Mouse (Mus musculus): ENCODE results near the gene Ablim2. TPM values are rescaled to one million over a fixed set of nuclear protein-coding genes. Genes with fewer than 3 reads are reported as not detected.

Ablim2 gene
- polyA plus RNA-seq, 1 experiment from 2014 or later: 6.6 TPM

GRCm38 (mm10) chr5:35827075-35827474 lies 69.4 kb downstream of the Ablim2 start:
- no peak; the same call in 1 of the 2 replicates for ATAC-seq
- 0 out of 2 replicates have a peak, but pooled peaks cover 5% of the 10 kb centered on the region for H3K27me3 ChIP-seq
- H3K4me1 ChIP-seq (replicated peaks): peaks cover 6% of the 10 kb centered on the region; the same call in 1 of the 2 replicates
- no peak overlapping the region for H3K4me2 ChIP-seq (replicated peaks)
- H3K4me3 ChIP-seq (replicated peaks): no peak overlapping the region
- H3K9me3 ChIP-seq: no peaks in the 10 kb centered on the region
- no peaks in the 10 kb centered on the region for H3K36me3 ChIP-seq
- H3K9ac ChIP-seq (replicated peaks): no peak overlapping the region
- no peak overlapping the region for H3K27ac ChIP-seq
- 44% methylated on average over 14 of the region's 14 CpGs for WGBS

GRCm38 (mm10) chr5:35827856-35828255 lies 70.2 kb downstream of the Ablim2 start:
- Histone ChIP-seq H3K9ac (replicated peaks) (no peak overlapping the region), H3K4me1 (replicated peaks) (peaks cover 6% of the 10 kb centered on the region; the same call in 1 of the 2 replicates), H3K4me2 (replicated peaks) (no peak overlapping the region), H3K36me3 (no peaks in the 10 kb centered on the region), H3K4me3 (replicated peaks) (no peak overlapping the region), H3K27ac (no peak overlapping the region), H3K27me3 (0 out of 2 replicates have a peak, but pooled peaks cover 5% of the 10 kb centered on the region), H3K9me3 (no peaks in the 10 kb centered on the region)
- no peak for ATAC-seq
- 84% methylated on average over 5 of the region's 5 CpGs for WGBS

GRCm38 (mm10) chr5:35830101-35830500 lies 72.4 kb downstream of the Ablim2 start:
- no peak overlapping the region for H3K27ac ChIP-seq
- no peak overlapping the region for H3K4me2 ChIP-seq (replicated peaks)
- WGBS: 86% methylated on average over 3 of the region's 3 CpGs
- no peak overlapping the region for H3K9ac ChIP-seq (replicated peaks)
- peaks cover 6% of the 10 kb centered on the region; the same call in 1 of the 2 replicates for H3K4me1 ChIP-seq (replicated peaks)
- 0 out of 2 replicates have a peak, but pooled peaks cover 5% of the 10 kb centered on the region for H3K27me3 ChIP-seq
- H3K9me3 ChIP-seq: no peaks in the 10 kb centered on the region
- no peak for ATAC-seq
- no peaks in the 10 kb centered on the region for H3K36me3 ChIP-seq
- H3K4me3 ChIP-seq (replicated peaks): no peak overlapping the region

- 0 out of 2 replicates have a peak, but pooled peaks cover 4% of the 10 kb centered on the region for H3K4me1 ChIP-seq (replicated peaks)
- no peak overlapping the region for H3K27ac ChIP-seq
- no peaks in the 10 kb centered on the region for H3K27me3 ChIP-seq
- WGBS: 88% methylated on average over 4 of the region's 4 CpGs
- no peak overlapping the region for H3K4me3 ChIP-seq (replicated peaks)
- no peak overlapping the region for H3K4me2 ChIP-seq (replicated peaks)
- H3K9me3 ChIP-seq: no peaks in the 10 kb centered on the region
- no peaks in the 10 kb centered on the region for H3K36me3 ChIP-seq
- H3K9ac ChIP-seq (replicated peaks): no peak overlapping the region
- ATAC-seq: no peak
These were observed 76.2 kb downstream of the Ablim2 start for GRCm38 (mm10) chr5:35833881-35834280.

- H3K4me3 ChIP-seq (replicated peaks): no peak overlapping the region
- no peaks in the 10 kb centered on the region for H3K9me3 ChIP-seq
- H3K4me2 ChIP-seq (replicated peaks): no peak overlapping the region
- ATAC-seq: no peak
- no peaks in the 10 kb centered on the region for H3K36me3 ChIP-seq
- H3K4me1 ChIP-seq (replicated peaks): 0 out of 2 replicates have a peak, but pooled peaks cover 4% of the 10 kb centered on the region
- 94% methylated on average over 15 of the region's 15 CpGs for WGBS
- no peaks in the 10 kb centered on the region for H3K27me3 ChIP-seq
- H3K27ac ChIP-seq: no peak overlapping the region
- no peak overlapping the region for H3K9ac ChIP-seq (replicated peaks)
These were observed 79.3 kb downstream of the Ablim2 start for GRCm38 (mm10) chr5:35836992-35837391.

GRCm38 (mm10) chr5:35839262-35839661 lies 81.6 kb downstream of the Ablim2 start:
- Histone ChIP-seq H3K4me3 (replicated peaks) (no peak overlapping the region), H3K27ac (no peak overlapping the region), H3K27me3 (no peaks in the 10 kb centered on the region), H3K36me3 (no peaks in the 10 kb centered on the region), H3K4me1 (replicated peaks) (0 out of 2 replicates have a peak, but pooled peaks cover 4% of the 10 kb centered on the region), H3K4me2 (replicated peaks) (no peak overlapping the region), H3K9ac (replicated peaks) (no peak overlapping the region), H3K9me3 (no peaks in the 10 kb centered on the region)
- WGBS: 67% methylated on average over 2 of the region's 2 CpGs
- ATAC-seq: no peak

- H3K27me3 ChIP-seq: no peaks in the 10 kb centered on the region
- no peaks in the 10 kb centered on the region for H3K9me3 ChIP-seq
- WGBS: 36% methylated on average over 5 of the region's 5 CpGs
- H3K4me1 ChIP-seq (replicated peaks): peaks cover 11% of the 10 kb centered on the region
- no peak overlapping the region for H3K4me3 ChIP-seq (replicated peaks)
- no peak overlapping the region for H3K9ac ChIP-seq (replicated peaks)
- no peak overlapping the region for H3K4me2 ChIP-seq (replicated peaks)
- no peaks in the 10 kb centered on the region for H3K36me3 ChIP-seq
- H3K27ac ChIP-seq: no peak overlapping the region
- ATAC-seq: no peak
These were observed 93.8 kb downstream of the Ablim2 start for GRCm38 (mm10) chr5:35851485-35851884.

GRCm38 (mm10) chr5:35853463-35853862 lies 95.8 kb downstream of the Ablim2 start:
- Histone ChIP-seq H3K4me3 (replicated peaks) (no peak overlapping the region), H3K4me2 (replicated peaks) (no peak overlapping the region), H3K9ac (replicated peaks) (no peak overlapping the region), H3K27ac (no peak overlapping the region), H3K36me3 (no peaks in the 10 kb centered on the region), H3K9me3 (no peaks in the 10 kb centered on the region), H3K27me3 (no peaks in the 10 kb centered on the region), H3K4me1 (replicated peaks) (peaks cover 11% of the 10 kb centered on the region)
- WGBS: 98% methylated on average over 4 of the region's 4 CpGs
- ATAC-seq: no peak

GRCm38 (mm10) chr5:35856245-35856644 lies 98.6 kb downstream of the Ablim2 start:
- 49% methylated on average over 3 of the region's 3 CpGs for WGBS

GRCm38 (mm10) chr5:35858069-35858468 lies 100.4 kb downstream of the Ablim2 start:
- no peak overlapping the region for H3K9ac ChIP-seq (replicated peaks)
- peak; percentile 61; the same call in 1 of the 2 replicates for ATAC-seq
- H3K4me3 ChIP-seq (replicated peaks): no peak overlapping the region
- H3K4me2 ChIP-seq (replicated peaks): no peak overlapping the region
- H3K4me1 ChIP-seq (replicated peaks): no peaks in the 10 kb centered on the region
- no peaks in the 10 kb centered on the region for H3K27me3 ChIP-seq
- H3K9me3 ChIP-seq: no peaks in the 10 kb centered on the region
- no peaks in the 10 kb centered on the region for H3K36me3 ChIP-seq
- H3K27ac ChIP-seq: no peak overlapping the region
- 21% methylated on average over 6 of the region's 6 CpGs for WGBS

More at GRCm38 (mm10) chr5:35856245-35856644, 98.6 kb downstream of the Ablim2 start:
- H3K4me1 ChIP-seq (replicated peaks): peaks cover 5% of the 10 kb centered on the region
- H3K27me3 ChIP-seq: no peaks in the 10 kb centered on the region
- no peak for ATAC-seq
- no peak overlapping the region for H3K4me3 ChIP-seq (replicated peaks)
- no peaks in the 10 kb centered on the region for H3K36me3 ChIP-seq
- H3K9me3 ChIP-seq: no peaks in the 10 kb centered on the region
- H3K4me2 ChIP-seq (replicated peaks): no peak overlapping the region
- no peak overlapping the region for H3K27ac ChIP-seq
- no peak overlapping the region for H3K9ac ChIP-seq (replicated peaks)

GRCm38 (mm10) chr5:35861456-35861855 lies 103.8 kb downstream of the Ablim2 start:
- Histone ChIP-seq H3K4me3 (replicated peaks) (no peak overlapping the region), H3K9me3 (no peaks in the 10 kb centered on the region), H3K27ac (no peak overlapping the region), H3K36me3 (no peaks in the 10 kb centered on the region), H3K9ac (replicated peaks) (no peak overlapping the region), H3K27me3 (no peaks in the 10 kb centered on the region), H3K4me2 (replicated peaks) (no peak overlapping the region), H3K4me1 (replicated peaks) (no peaks in the 10 kb centered on the region)
- ATAC-seq: no peak
- WGBS: 100% methylated on average over 2 of the region's 2 CpGs

GRCm38 (mm10) chr5:35869973-35870372 lies 112.3 kb downstream of the Ablim2 start:
- Histone ChIP-seq H3K4me1 (replicated peaks) (peaks cover 7% of the 10 kb centered on the region; the same call in 1 of the 2 replicates), H3K27ac (no peak overlapping the region), H3K4me3 (replicated peaks) (no peak overlapping the region), H3K27me3 (no peaks in the 10 kb centered on the region), H3K9me3 (no peaks in the 10 kb centered on the region), H3K9ac (replicated peaks) (no peak overlapping the region), H3K4me2 (replicated peaks) (no peak overlapping the region), H3K36me3 (no peaks in the 10 kb centered on the region)
- no peak; the same call in 1 of the 2 replicates for ATAC-seq
- 86% methylated on average over 4 of the region's 4 CpGs for WGBS

Measured in midbrain, embryonic 13.5 days (tissue).